Mouse (Mus musculus) midbrain, postnatal 0 days (tissue): ENCODE measurements around the gene H2al1m. TPM values are rescaled to one million over a fixed set of nuclear protein-coding genes. Genes with fewer than 3 reads are reported as not detected.
"Not testable (repeated sequence)": the region's sequence is repeated elsewhere in the genome, so short reads cannot be mapped to it uniquely, and the experiment has no call there.

ENCODE experiments used
- ATAC-seq: fragments of 200-750 bp; cut with Nextera tagmentation; 2 replicates; pipeline ENCODE4 v1.8.0; 2017; ENCODE audit warnings: moderate number of reproducible peaks, mild to moderate bottlenecking, moderate TSS enrichment, moderate library complexity; ENCODE audit not compliant: low FRiP score
- DNase-seq: peaks from one replicate; pipeline ENCODE4 v3.0.0-alpha.2; 2015; ENCODE audit warnings: low spot score
- H3K27ac ChIP-seq: fragments of 300-500 bp; sonication (generic); 2 replicates; pipeline ENCODE4 v1.5.1; 2014; ENCODE audit warnings: low read depth, mild to moderate bottlenecking, low read length, mixed read lengths
- H3K27me3 ChIP-seq: fragments of 300-500 bp; sonication (generic); 2 replicates; pipeline ENCODE4 v1.6.1; 2014; ENCODE audit warnings: low read length, control low read depth, mixed read lengths; ENCODE audit not compliant: insufficient read depth
- H3K36me3 ChIP-seq: fragments of 300-500 bp; sonication (generic); 2 replicates; pipeline ENCODE4 v1.6.1; 2014; ENCODE audit warnings: low read length, control low read depth, mixed read lengths; ENCODE audit not compliant: insufficient read depth
- H3K4me1 ChIP-seq: fragments of 300-500 bp; sonication (generic); 2 replicates; pipeline ENCODE4 v1.6.1; 2014; ENCODE audit warnings: mild to moderate bottlenecking, control low read depth, antibody characterized with exemption, low read length, mixed read lengths; ENCODE audit not compliant: insufficient read depth
- H3K4me2 ChIP-seq: fragments of 300-500 bp; sonication (generic); 2 replicates; pipeline ENCODE4 v1.6.1; 2014; ENCODE audit warnings: low read depth, mild to moderate bottlenecking, low read length, mixed read lengths; ENCODE audit not compliant: poor library complexity, severe bottlenecking
- H3K4me3 ChIP-seq: fragments of 300-500 bp; sonication (generic); 2 replicates; pipeline ENCODE4 v1.5.1; 2014; ENCODE audit warnings: low read depth, mild to moderate bottlenecking, low read length, moderate library complexity
- H3K9ac ChIP-seq: fragments of 300-500 bp; sonication (generic); replicated peaks from 2 replicates; pipeline ENCODE4 v1.6.1; 2014; ENCODE audit warnings: mild to moderate bottlenecking, low read length, moderate library complexity, mixed read lengths; ENCODE audit not compliant: poor library complexity, severe bottlenecking
- H3K9me3 ChIP-seq: fragments of 300-500 bp; sonication (generic); 2 replicates; pipeline ENCODE4 v1.6.1; 2016; ENCODE audit warnings: low read length, control low read depth
- CTCF ChIP-seq: IDR thresholded peaks from 2 replicates; pipeline ENCODE4 v1.5.1; 2016; ENCODE audit warnings: antibody characterized with exemption, mild to moderate bottlenecking
- WGBS: fragments of 180-500 bp; shearing (Covaris S2); extraction: QIAGEN DNeasy Blood & Tissue Kit; methylation state at CpG from one replicate; pipeline ENCODE4 v1.1.7; 2014; 5-methylcytosine and 5-hydroxymethylcytosine counted together
- polyA plus RNA-seq: library from polyadenylated mRNA; unstranded; fragments of >200 nt; fragmentation: Nextera tagmentation; extraction: Ambion mirVana; gene quantifications from 2 replicates; pipeline ENCODE4 v1.2.1, GENCODE M21; 2015
- total RNA-seq: library from RNA; depleted of rRNA; stranded (reverse); fragments of >200 nt; gene quantifications from 2 replicates; pipeline ENCODE4 v1.2.3, GENCODE M21; 2014

H2al1m gene
- total and polyA plus RNA-seq, 2 experiments from 2014 or later = not detected

GRCm38 (mm10) chrX:9272460-9273361 lies 10.9 kb upstream of the H2al1m start, which contains the start of gene Xk:
Gene Xk (plus strand): TSS chrX:9272756.
- H3K9me3 ChIP-seq = no peaks in the 10 kb centered on the region
- whole genome bisulfite sequencing = 9% methylated on average over 26 of the region's 94 CpGs
- no peak for TF ChIP-seq CTCF

GRCm38 (mm10) chrX:9273377-9274002 lies 10.1 kb upstream of the H2al1m start:
- WGBS = 57% methylated on average over 12 of the region's 12 CpGs
- Histone ChIP-seq H3K4me1 (no peaks in the 10 kb centered on the region), H3K27ac (no peak overlapping the region), H3K4me2 (peak overlapping the region; percentile 49), H3K9ac (peak overlapping the region; percentile 65; the same call in 1 of the 2 replicates), H3K27me3 (no peaks in the 10 kb centered on the region), H3K9me3 (no peaks in the 10 kb centered on the region), H3K4me3 (peak overlapping the region; percentile 49), H3K36me3 (no peaks in the 10 kb centered on the region)
- ATAC-seq = no peak
- no peak for TF ChIP-seq CTCF
- no peak for DNase-seq

More at GRCm38 (mm10) chrX:9272460-9273361, 10.9 kb upstream of the H2al1m start, which contains the start of gene Xk:
- Histone ChIP-seq H3K27ac (peak within 1 kb of the TSS; percentile 57; the same call in 1 of the 2 replicates), H3K36me3 (no peaks in the 10 kb centered on the region), H3K4me3 (peak within 1 kb of the TSS; percentile 49), H3K4me2 (peak within 1 kb of the TSS; percentile 49), H3K9ac (peak within 1 kb of the TSS; percentile 65), H3K27me3 (no peaks in the 10 kb centered on the region), H3K4me1 (no peaks in the 10 kb centered on the region)
- peak; percentile 91 for ATAC-seq
- DNase-seq = peak; percentile 68

GRCm38 (mm10) chrX:9274321-9274720 lies 9.2 kb upstream of the H2al1m start:
- Histone ChIP-seq H3K9ac (no peak overlapping the region), H3K4me3 (no peak overlapping the region), H3K27ac (no peak overlapping the region), H3K4me2 (no peak overlapping the region), H3K9me3 (no peaks in the 10 kb centered on the region), H3K36me3 (no peaks in the 10 kb centered on the region), H3K4me1 (no peaks in the 10 kb centered on the region), H3K27me3 (no peaks in the 10 kb centered on the region)
- ATAC-seq (no peak), DNase-seq (no peak)
- 83% methylated on average over 8 of the region's 8 CpGs for WGBS
- no peak for TF ChIP-seq CTCF

- H3K27ac ChIP-seq, H3K9ac ChIP-seq, ATAC-seq, DNase-seq, H3K4me2 ChIP-seq, H3K9me3 ChIP-seq, H3K4me1 ChIP-seq, H3K27me3 ChIP-seq, H3K36me3 ChIP-seq, H3K4me3 ChIP-seq: not testable (repeated sequence)
- 90% methylated on average over 3 of the region's 4 CpGs for WGBS
Observed at GRCm38 (mm10) chrX:9293140-9293829, 9.7 kb downstream of the H2al1m start.

- 85% methylated on average over 5 of the region's 5 CpGs for WGBS
- no peak overlapping the region for H3K27ac ChIP-seq
Observed at GRCm38 (mm10) chrX:9298413-9298864, 14.9 kb downstream of the H2al1m start.

More at GRCm38 (mm10) chrX:9298413-9298864, 14.9 kb downstream of the H2al1m start:
- H3K27me3 ChIP-seq = no peaks in the 10 kb centered on the region
- DNase-seq (no peak), ATAC-seq (no peak)
- no peaks in the 10 kb centered on the region for H3K36me3 ChIP-seq
- H3K9ac ChIP-seq = no peak overlapping the region
- no peak overlapping the region for H3K4me3 ChIP-seq
- TF ChIP-seq CTCF = no peak
- H3K4me1 ChIP-seq = no peaks in the 10 kb centered on the region
- H3K4me2 ChIP-seq = no peak overlapping the region
- H3K9me3 ChIP-seq = no peaks in the 10 kb centered on the region
